Mouse (Mus musculus): Measurements from ENCODE around the gene Colgalt2. TPM values are rescaled to one million over a fixed set of nuclear protein-coding genes. Genes with fewer than 3 reads are reported as not detected.
"Not testable (repeated sequence)": the region's sequence is repeated elsewhere in the genome, so short reads cannot be mapped to it uniquely, and the experiment has no call there.

Colgalt2 gene
- 0.32 and 0.36 TPM in 2 replicates for polyA plus RNA-seq (2012; rRNA removed)

GRCm38 (mm10) chr1:152399790-152400555 is at the start of gene Colgalt2:
Colgalt2 (plus strand) TSS chr1:152399830.
- Histone ChIP-seq H3K4me3 (ENCODE audit: extremely low read depth, insufficient read depth, insufficient read length) (peak within 1 kb of the TSS; percentile 24; the same call in 1 of the 2 replicates), H3K27me3 (ENCODE audit: control insufficient read depth, insufficient read depth, low read length) (peaks cover 6% of the 10 kb centered on the region; the same call in 1 of the 2 replicates), H3K27ac (ENCODE audit: insufficient read depth, low read length) (no peak within 1 kb of the TSS), H3K36me3 (ENCODE audit: control insufficient read depth, insufficient read depth, low read length) (no peaks in the 10 kb centered on the region), H3K4me1 (ENCODE audit: control insufficient read depth, insufficient read depth, insufficient read length) (no peaks in the 10 kb centered on the region; the same call in none of the 2 replicates)
- peak in 1 of 2 experiments; percentile 4 for DNase-seq (ENCODE audit: low read depth in 1 of 2, low spot score in 2 of 2)
- 2% methylated on average over 66 of the region's 70 CpGs for WGBS
- TF ChIP-seq POLR2A (IDR thresholded peaks at IDR 0.05; ENCODE audit: low read depth, low read length) (no peak), CTCF (IDR thresholded peaks at IDR 0.05; ENCODE audit: extremely low read depth, insufficient read depth, insufficient read length, insufficient replicate concordance) (no peak)

GRCm38 (mm10) chr1:152356721-152357120 is 42.9 kb upstream of the Colgalt2 start:
- H3K27ac ChIP-seq (ENCODE audit: insufficient read depth, low read length), result no peak overlapping the region
- no peak overlapping the region for H3K4me3 ChIP-seq (ENCODE audit: extremely low read depth, insufficient read depth, insufficient read length)
- H3K4me1 ChIP-seq (ENCODE audit: control insufficient read depth, insufficient read depth, insufficient read length), result no peaks in the 10 kb centered on the region
- H3K36me3 ChIP-seq (ENCODE audit: control insufficient read depth, insufficient read depth, low read length), result no peaks in the 10 kb centered on the region
- no peaks in the 10 kb centered on the region for H3K27me3 ChIP-seq (ENCODE audit: control insufficient read depth, insufficient read depth, low read length)
- WGBS, result 91% methylated on average over 4 of the region's 4 CpGs
- no peak for TF ChIP-seq POLR2A (IDR thresholded peaks at IDR 0.05; ENCODE audit: low read depth, low read length)
- TF ChIP-seq CTCF (IDR thresholded peaks at IDR 0.05; ENCODE audit: extremely low read depth, insufficient read depth, insufficient read length, insufficient replicate concordance), result no peak
- no peak for DNase-seq (ENCODE audit: low read depth in 1 of 2, low spot score in 2 of 2)

- Histone ChIP-seq H3K4me3 (ENCODE audit: extremely low read depth, insufficient read depth, insufficient read length) (no peak overlapping the region), H3K27ac (ENCODE audit: insufficient read depth, low read length) (no peak overlapping the region), H3K27me3 (ENCODE audit: control insufficient read depth, insufficient read depth, low read length) (no peaks in the 10 kb centered on the region), H3K4me1 (ENCODE audit: control insufficient read depth, insufficient read depth, insufficient read length) (no peaks in the 10 kb centered on the region), H3K36me3 (ENCODE audit: control insufficient read depth, insufficient read depth, low read length) (peaks cover 1% of the 10 kb centered on the region; the same call in 1 of the 2 replicates)
- TF ChIP-seq CTCF (IDR thresholded peaks at IDR 0.05; ENCODE audit: extremely low read depth, insufficient read depth, insufficient read length, insufficient replicate concordance) (no peak), POLR2A (IDR thresholded peaks at IDR 0.05; ENCODE audit: low read depth, low read length) (no peak)
- no peak for DNase-seq (ENCODE audit: low read depth in 1 of 2, low spot score in 2 of 2)
- WGBS, result 87% methylated on average over 13 of the region's 13 CpGs
These were observed 31.1 kb upstream of the Colgalt2 start for GRCm38 (mm10) chr1:152368311-152369088.

- WGBS, result 11% methylated on average over 4 of the region's 4 CpGs
- Histone ChIP-seq H3K4me1 (ENCODE audit: control insufficient read depth, insufficient read depth, insufficient read length) (no peaks in the 10 kb centered on the region), H3K27me3 (ENCODE audit: control insufficient read depth, insufficient read depth, low read length) (no peaks in the 10 kb centered on the region), H3K4me3 (ENCODE audit: extremely low read depth, insufficient read depth, insufficient read length) (no peak overlapping the region), H3K27ac (ENCODE audit: insufficient read depth, low read length) (no peak overlapping the region), H3K36me3 (ENCODE audit: control insufficient read depth, insufficient read depth, low read length) (peaks cover 1% of the 10 kb centered on the region; the same call in 1 of the 2 replicates)
- TF ChIP-seq CTCF (IDR thresholded peaks at IDR 0.05; ENCODE audit: extremely low read depth, insufficient read depth, insufficient read length, insufficient replicate concordance) (peak; percentile 49; the same call in 1 of the 2 replicates), POLR2A (IDR thresholded peaks at IDR 0.05; ENCODE audit: low read depth, low read length) (no peak)
- peak in 1 of 2 experiments; percentile 26 for DNase-seq (ENCODE audit: low read depth in 1 of 2, low spot score in 2 of 2)
These were observed 30.5 kb upstream of the Colgalt2 start for GRCm38 (mm10) chr1:152369139-152369538.

GRCm38 (mm10) chr1:152378311-152378710 is 21.3 kb upstream of the Colgalt2 start:
- Histone ChIP-seq H3K27me3 (ENCODE audit: control insufficient read depth, insufficient read depth, low read length) (no peaks in the 10 kb centered on the region), H3K27ac (ENCODE audit: insufficient read depth, low read length) (no peak overlapping the region), H3K4me1 (ENCODE audit: control insufficient read depth, insufficient read depth, insufficient read length) (no peaks in the 10 kb centered on the region), H3K36me3 (ENCODE audit: control insufficient read depth, insufficient read depth, low read length) (peaks cover 4% of the 10 kb centered on the region), H3K4me3 (ENCODE audit: extremely low read depth, insufficient read depth, insufficient read length) (no peak overlapping the region)
- TF ChIP-seq CTCF (IDR thresholded peaks at IDR 0.05; ENCODE audit: extremely low read depth, insufficient read depth, insufficient read length, insufficient replicate concordance) (no peak), POLR2A (IDR thresholded peaks at IDR 0.05; ENCODE audit: low read depth, low read length) (no peak)
- 97% methylated on average over 5 of the region's 5 CpGs for WGBS
- DNase-seq (ENCODE audit: low read depth in 1 of 2, low spot score in 2 of 2), result no peak

GRCm38 (mm10) chr1:152384589-152384988 is 15.0 kb upstream of the Colgalt2 start:
- 89% methylated on average over 1 of the region's 1 CpGs for WGBS
- TF ChIP-seq POLR2A (IDR thresholded peaks at IDR 0.05; ENCODE audit: low read depth, low read length) (no peak), CTCF (IDR thresholded peaks at IDR 0.05; ENCODE audit: extremely low read depth, insufficient read depth, insufficient read length, insufficient replicate concordance) (no peak)
- no peak for DNase-seq (ENCODE audit: low read depth in 1 of 2, low spot score in 2 of 2)
- no peaks in the 10 kb centered on the region for H3K4me1 ChIP-seq (ENCODE audit: control insufficient read depth, insufficient read depth, insufficient read length)
- H3K27ac ChIP-seq (ENCODE audit: insufficient read depth, low read length), result no peak overlapping the region
- H3K36me3 ChIP-seq (ENCODE audit: control insufficient read depth, insufficient read depth, low read length), result peaks cover 2% of the 10 kb centered on the region
- H3K27me3 ChIP-seq (ENCODE audit: control insufficient read depth, insufficient read depth, low read length), result no peaks in the 10 kb centered on the region
- H3K4me3 ChIP-seq (ENCODE audit: extremely low read depth, insufficient read depth, insufficient read length), result no peak overlapping the region

GRCm38 (mm10) chr1:152385693-152386092 is 13.9 kb upstream of the Colgalt2 start:
- not testable (repeated sequence) for DNase-seq (ENCODE audit: low read depth in 1 of 2, low spot score in 2 of 2); H3K27ac ChIP-seq (ENCODE audit: insufficient read depth, low read length); H3K4me1 ChIP-seq (ENCODE audit: control insufficient read depth, insufficient read depth, insufficient read length); H3K27me3 ChIP-seq (ENCODE audit: control insufficient read depth, insufficient read depth, low read length); H3K36me3 ChIP-seq (ENCODE audit: control insufficient read depth, insufficient read depth, low read length)
- 27% methylated on average over 2 of the region's 4 CpGs for WGBS
- H3K4me3 ChIP-seq (ENCODE audit: extremely low read depth, insufficient read depth, insufficient read length), result peak overlapping the region; percentile 80

Data from spleen, adult 2 months (tissue).